Comparison of ENCODE assay signal across 24 mouse cellular contexts in the genomic region with DNA sequence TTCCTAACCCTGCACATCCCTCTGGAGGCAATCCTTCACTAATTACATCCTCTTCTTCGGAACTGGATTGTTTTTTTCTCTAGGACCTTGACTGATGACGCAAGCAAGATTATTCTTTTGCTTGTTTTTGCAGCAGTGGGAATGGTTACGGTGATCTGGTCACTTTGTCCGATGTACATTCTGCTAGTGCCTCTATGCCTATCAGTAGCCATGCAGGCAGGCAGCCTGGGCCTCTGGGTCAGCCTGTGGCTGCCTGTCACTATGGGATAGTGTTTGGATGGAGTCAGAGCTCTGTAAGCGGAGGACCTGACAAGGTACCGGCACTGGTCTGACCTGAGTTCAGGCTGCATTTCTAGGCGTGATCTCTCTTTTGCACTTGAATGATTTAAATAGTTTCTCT.
DNase-seq lines count a peak whose midpoint lies in the region; ATAC-seq and TF ChIP-seq lines count a peak whose summit lies in the region.
"Had no signal": no experiment of that assay in that cellular context is flagged by ENCODE, and none has a peak within 500 bp of the region (broad histone marks: within the 10 kb centered on the region; RNA-seq: fewer than 3 reads in every experiment).

No protein-coding gene starts in this region.

- H3K4me1 ChIP-seq in intestine, embryonic 14.5 days (replicated peaks; ENCODE audit: control insufficient read depth, insufficient read depth, low read length) = no peaks in the 10 kb centered on the region
- H3K4me1 ChIP-seq in intestine, postnatal 0 days (replicated peaks; ENCODE audit: control insufficient read depth, insufficient read depth, low read length) = no peaks in the 10 kb centered on the region
- H3K4me1 ChIP-seq: embryonic facial prominence, embryonic 10.5 days; embryonic facial prominence, embryonic 12.5 days; forebrain, embryonic 13.5 days; forebrain, embryonic 15.5 days had no signal

- H3K27ac ChIP-seq in intestine, embryonic 14.5 days (ENCODE audit: low read depth) = no peak overlapping the region
- no peak overlapping the region for H3K27ac ChIP-seq in intestine, postnatal 0 days (ENCODE audit: low read depth, low read length)
- H3K27ac ChIP-seq: embryonic facial prominence, embryonic 10.5 days; embryonic facial prominence, embryonic 12.5 days; forebrain, embryonic 13.5 days; forebrain, embryonic 15.5 days had no signal

- H3K27me3 ChIP-seq in intestine, embryonic 14.5 days (replicated peaks; ENCODE audit: control insufficient read depth, insufficient read depth, low read length) = no peaks in the 10 kb centered on the region
- H3K27me3 ChIP-seq in intestine, postnatal 0 days (replicated peaks; ENCODE audit: control insufficient read depth, insufficient read depth, low read length) = no peaks in the 10 kb centered on the region
- H3K27me3 ChIP-seq: CH12.LX; embryonic facial prominence, embryonic 12.5 days; forebrain, embryonic 13.5 days; forebrain, embryonic 15.5 days; Patski had no signal

- DNase-seq in heart, adult 11 months = peak; percentile 79
- DNase-seq in heart, postnatal 10 days = no peak
- peak; percentile 33 for DNase-seq in intestine, embryonic 14.5 days (ENCODE audit: low spot score)
- peak; percentile 17 for DNase-seq in ovary, postnatal 36 days (ENCODE audit: low spot score)
- no peak for DNase-seq in ovary, postnatal 10 days (ENCODE audit: low spot score)
- DNase-seq: adrenal gland, adult 8-10 months; adrenal gland, postnatal 14 days; adrenal gland, postnatal 36 days; B cell, adult 2 months; cerebellum, adult 11-12 months; cerebellum, adult 2 months; cerebellum, adult 9-10 months; cerebellum, postnatal 10 days; cerebellum, postnatal 25 days had no signal

- H3K9me3 ChIP-seq in intestine, embryonic 14.5 days (ENCODE audit: control insufficient read depth, low read length) = no peaks in the 10 kb centered on the region
- H3K9me3 ChIP-seq in intestine, postnatal 0 days (ENCODE audit: control insufficient read depth) = no peaks in the 10 kb centered on the region
- H3K9me3 ChIP-seq: embryonic facial prominence, embryonic 10.5 days; embryonic facial prominence, embryonic 12.5 days; forebrain, embryonic 13.5 days; forebrain, embryonic 15.5 days had no signal

- TF ChIP-seq CTCF in intestine, postnatal 0 days (IDR thresholded peaks at IDR 0.05; ENCODE audit: low read depth) = no peak

- no peak overlapping the region for H3K4me2 ChIP-seq in intestine, embryonic 14.5 days (ENCODE audit: low read length)
- H3K4me2 ChIP-seq in intestine, postnatal 0 days (replicated peaks; ENCODE audit: low read depth) = no peak overlapping the region
- H3K4me2 ChIP-seq: embryonic facial prominence, embryonic 12.5 days; forebrain, embryonic 13.5 days; forebrain, embryonic 15.5 days had no signal

- H3K9ac ChIP-seq in intestine, embryonic 14.5 days (ENCODE audit: low read length) = no peak overlapping the region
- H3K9ac ChIP-seq in intestine, postnatal 0 days (ENCODE audit: low read depth, low read length) = no peak overlapping the region
- H3K9ac ChIP-seq: embryonic facial prominence, embryonic 12.5 days; forebrain, embryonic 13.5 days; forebrain, embryonic 15.5 days had no signal

- WGBS in intestine, embryonic 14.5 days = 78% methylated on average over 7 of the region's 7 CpGs
- 86% methylated on average over 7 of the region's 7 CpGs for WGBS in intestine, postnatal 0 days

- intact Hi-C loops in heart, postnatal 10 days (cut with DNase I) = no loop called here

- H3K4me3 ChIP-seq in intestine, embryonic 14.5 days (ENCODE audit: low read depth, low read length) = no peak overlapping the region
- H3K4me3 ChIP-seq in intestine, postnatal 0 days (ENCODE audit: low read depth, low read length) = no peak overlapping the region
- H3K4me3 ChIP-seq: embryonic facial prominence, embryonic 10.5 days; embryonic facial prominence, embryonic 12.5 days; forebrain, embryonic 13.5 days; forebrain, embryonic 15.5 days had no signal

- no peaks in the 10 kb centered on the region for H3K36me3 ChIP-seq in intestine, embryonic 14.5 days (ENCODE audit: control insufficient read depth, insufficient read depth, low read length)
- no peaks in the 10 kb centered on the region for H3K36me3 ChIP-seq in intestine, postnatal 0 days (ENCODE audit: control insufficient read depth, insufficient read depth)
- H3K36me3 ChIP-seq: embryonic facial prominence, embryonic 10.5 days; embryonic facial prominence, embryonic 12.5 days; forebrain, embryonic 15.5 days; G1E had no signal

- no peak for ATAC-seq in intestine, embryonic 14.5 days (replicated peaks; ENCODE audit: low FRiP score, low TSS enrichment, low read depth)
- ATAC-seq in intestine, postnatal 0 days = no peak
- ATAC-seq: activated CD4-positive, CD25-positive, alpha-beta regulatory T cell, adult 4 months; CD4-positive, CD25-positive, alpha-beta regulatory T cell, adult 4 months; forebrain, embryonic 13.5 days; forebrain, embryonic 15.5 days; Patski had no signal

Comparison
In these comparisons a context has a peak if more than half of its experiments do, and no peak if none do; other contexts are left out.
1. DNase-seq: peak in heart, adult 11 months (single experiment), intestine, embryonic 14.5 days (single experiment) and ovary, postnatal 36 days (single experiment); none in heart, postnatal 10 days (0 of 2) and ovary, postnatal 10 days (single experiment).